Mouse (Mus musculus): Measurements from ENCODE around the gene Smn1. TPM values are rescaled to one million over a fixed set of nuclear protein-coding genes. Genes with fewer than 3 reads are reported as not detected.

Smn1 gene
- 61.9 and 63.2 TPM in 2 replicates for polyA plus RNA-seq (2012; rRNA removed)

DNA sequence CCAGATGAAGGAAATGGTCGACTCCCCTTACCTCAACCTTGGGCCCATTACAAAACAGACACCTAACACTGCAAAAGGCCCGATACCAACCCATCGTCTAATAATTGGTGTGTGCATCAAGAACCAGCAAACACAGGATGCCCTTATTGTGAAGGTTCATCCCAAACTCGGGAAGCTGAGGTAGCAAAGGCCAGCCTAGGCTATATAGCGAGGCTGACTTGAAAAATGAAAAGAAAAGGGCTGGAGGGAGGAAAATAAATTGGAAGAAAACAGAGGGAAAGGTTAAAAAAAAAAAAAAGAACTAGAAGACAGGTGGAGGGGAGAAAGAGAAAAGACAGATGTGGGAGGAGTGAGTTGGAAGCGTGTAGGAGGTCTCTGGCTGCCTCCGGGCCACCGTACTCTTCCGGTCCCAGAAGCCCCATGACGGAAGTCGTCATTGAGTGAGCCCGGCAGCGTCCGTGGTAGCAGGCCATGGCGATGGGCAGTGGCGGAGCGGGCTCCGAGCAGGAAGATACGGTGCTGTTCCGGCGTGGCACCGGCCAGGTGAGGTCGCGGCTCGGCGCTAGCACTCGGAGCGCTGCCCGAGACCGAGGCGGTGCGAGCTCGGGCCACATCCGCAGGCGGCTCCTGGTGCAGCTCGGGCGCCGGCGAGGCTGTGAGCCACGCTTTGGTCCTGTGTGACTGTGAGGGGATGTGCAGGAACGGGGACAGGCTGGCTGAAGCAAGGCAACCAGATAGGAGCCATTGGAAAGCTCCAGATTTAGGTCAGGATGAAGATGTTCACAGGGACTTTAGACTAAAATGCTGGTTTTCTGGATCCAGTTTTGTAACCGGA, at the start of gene Smn1:
Gene Smn1, plus strand, starts transcription at position 430 of the 835 bp plus-strand sequence.

DNA sequence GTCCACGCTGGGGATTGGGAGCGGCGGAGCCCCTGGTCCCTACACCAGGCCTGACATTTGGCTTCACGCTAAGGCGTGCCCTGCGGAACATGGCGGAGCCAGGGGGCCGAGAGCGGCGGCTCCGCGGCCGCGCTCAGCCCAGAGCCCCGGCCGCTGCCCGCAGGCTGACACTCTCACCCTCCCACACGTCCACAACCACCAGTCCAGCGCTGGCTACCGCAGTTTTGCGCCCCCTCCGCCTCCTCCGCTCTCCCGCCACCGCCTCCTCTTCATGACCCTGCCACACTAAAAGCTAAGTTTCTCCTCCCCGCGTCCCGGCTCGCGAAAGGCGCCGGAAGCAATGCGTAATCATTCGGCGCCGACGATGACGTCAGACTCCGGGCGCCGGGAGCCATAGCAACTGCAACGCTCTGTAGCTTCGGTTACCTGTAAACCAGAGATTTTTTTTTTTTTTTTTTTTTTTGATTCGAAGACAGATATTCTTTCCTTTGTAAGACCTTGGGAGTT, 20.9 kb upstream of the Smn1 start, which contains the start of gene Bdp1:
Gene Bdp1, minus strand, starts transcription at position 323 of the 507 bp plus-strand sequence.

DNA sequence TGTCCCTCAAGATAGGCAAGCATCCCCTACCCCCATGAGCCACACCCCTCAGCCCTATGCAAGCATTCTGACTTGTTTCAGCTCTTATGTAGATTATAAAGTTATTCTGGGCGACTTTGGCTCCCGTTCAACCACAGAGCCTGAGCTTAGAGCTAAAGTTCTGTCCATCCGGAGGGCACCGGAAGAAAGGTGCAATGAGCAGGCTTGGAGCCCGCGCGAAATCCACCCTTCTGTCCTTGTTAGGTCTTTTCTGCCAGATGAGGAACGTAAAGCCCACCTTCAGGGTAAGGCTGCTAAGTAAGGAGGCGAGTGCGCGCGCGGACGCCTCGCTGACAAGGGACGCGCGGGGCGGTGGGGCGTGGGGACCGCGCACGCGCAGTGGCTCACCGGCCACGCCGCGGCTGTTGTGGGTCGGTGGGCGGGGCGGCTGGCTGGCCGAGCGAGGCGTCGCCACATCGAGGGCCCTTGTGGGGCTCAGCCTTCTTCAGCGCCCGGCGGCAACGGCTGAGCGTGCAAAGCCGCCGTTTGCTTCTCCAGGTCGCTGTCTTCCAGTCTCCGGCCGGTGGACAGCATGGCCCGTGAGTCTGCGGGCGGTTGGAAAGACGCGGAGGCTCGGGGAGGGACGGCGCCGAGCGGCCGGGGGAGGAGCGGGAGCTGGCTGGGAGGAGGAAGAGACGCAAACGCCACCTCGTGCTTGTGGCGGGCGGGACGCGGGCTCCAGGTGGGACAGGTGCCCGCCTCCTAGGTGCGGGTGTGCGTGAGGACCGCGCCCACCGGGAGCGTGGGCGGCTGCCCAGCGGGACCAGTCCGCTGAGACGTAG, 16.8 kb upstream of the Smn1 start, which contains the start of gene Serf1:
Gene Serf1, plus strand, starts transcription at position 361 of the 821 bp plus-strand sequence.

Other genes starting within 250 kb of the Smn1 start
- gene Cartpt, start 223.8 kb upstream of the Smn1 start, polyA plus RNA-seq (2012; rRNA removed) = 5.5 and 5.7 TPM in 2 replicates
- 13.9 and 15.4 TPM in 2 replicates for gene Mccc2, start 109.2 kb upstream of the Smn1 start, polyA plus RNA-seq (2012; rRNA removed)
- gene Bdp1, start 20.8 kb upstream of the Smn1 start, polyA plus RNA-seq (2012; rRNA removed) = 14.1 and 15.3 TPM in 2 replicates
- gene Serf1, start 16.8 kb upstream of the Smn1 start, polyA plus RNA-seq (2012; rRNA removed) = 308 and 360 TPM in 2 replicates
- 0.12 and 0.16 TPM in 2 replicates for gene Naip2, start 77.2 kb downstream of the Smn1 start, polyA plus RNA-seq (2012; rRNA removed)
- gene Naip5, start 121.5 kb downstream of the Smn1 start, polyA plus RNA-seq (2012; rRNA removed) = 0.36 and 0.41 TPM in 2 replicates
- 0.17 TPM in 2 replicates for gene Naip6, start 192.8 kb downstream of the Smn1 start, polyA plus RNA-seq (2012; rRNA removed)